In the genomic region with DNA sequence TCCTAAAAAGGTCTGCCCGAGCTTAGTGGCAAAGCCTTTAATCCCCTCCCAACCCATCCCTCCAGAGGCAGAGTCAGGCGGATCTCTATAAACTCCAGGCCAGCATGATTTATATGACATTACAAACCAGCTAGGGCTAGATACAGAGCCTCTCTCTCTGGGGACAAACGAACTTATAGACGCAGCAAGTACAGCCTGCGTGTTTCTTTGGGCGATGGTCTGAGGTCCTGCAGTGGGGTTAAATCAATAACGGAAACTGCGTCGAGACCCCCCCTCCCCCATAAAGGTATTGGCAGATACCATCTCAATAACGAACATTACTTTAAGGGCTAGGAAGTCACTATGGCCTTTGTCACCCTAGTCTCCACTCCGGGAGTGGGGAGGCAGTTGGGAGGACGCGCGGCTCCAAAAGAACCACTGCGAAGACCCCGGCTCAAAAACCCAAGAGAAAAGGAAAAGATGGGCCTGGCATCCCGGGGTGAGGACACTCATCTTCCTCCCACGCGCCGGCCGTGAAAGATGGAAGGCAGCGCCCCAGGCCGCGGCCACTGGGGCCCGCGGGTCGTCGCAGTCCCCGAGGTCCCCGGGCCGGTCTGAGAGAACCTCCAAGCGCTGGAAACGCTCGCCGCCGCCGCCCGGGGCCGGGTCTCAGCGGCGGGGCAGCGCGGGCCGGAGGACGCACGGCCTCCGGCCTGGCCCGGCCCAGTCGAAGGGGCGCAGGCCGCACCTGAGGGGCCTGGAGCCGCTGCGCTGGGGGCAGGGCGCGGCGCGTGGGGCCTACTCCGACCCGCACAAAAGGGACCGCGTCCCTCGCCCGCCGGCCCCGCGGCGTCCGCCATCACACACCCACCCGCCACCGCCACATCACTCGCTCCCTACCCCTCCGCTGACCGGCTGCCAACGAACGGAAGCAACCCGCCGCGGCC, we compare ENCODE assay signal across 8 mouse cellular contexts. TPM values are rescaled to one million over a fixed set of nuclear protein-coding genes. Genes with fewer than 3 reads are reported as not detected.
DNase-seq lines count a peak whose midpoint lies in the region; ATAC-seq lines count a peak whose summit lies in the region.

No protein-coding gene starts in this region.

- peak overlapping the region; percentile 100 for H3K4me3 ChIP-seq in hindbrain, embryonic 12.5 days
- peak overlapping the region; percentile 98 for H3K4me3 ChIP-seq in liver, embryonic 12.5 days

- peak overlapping the region; percentile 92 for H3K27ac ChIP-seq in hindbrain, embryonic 12.5 days
- peak overlapping the region; percentile 98 for H3K27ac ChIP-seq in liver, embryonic 12.5 days

- peak; percentile 84 for ATAC-seq in hindbrain, embryonic 12.5 days (ENCODE audit: low FRiP score)
- peak; percentile 74 for ATAC-seq in liver, embryonic 12.5 days

- peak; percentile 28 for DNase-seq in layer of hippocampus, adult 11-12 months (ENCODE audit: low spot score)
- no peak for DNase-seq in layer of hippocampus, adult 9-11 months
- peak; percentile 44 for DNase-seq in MEL-GATA-1-ER (ENCODE audit: extremely low read depth, low read depth)
- DNase-seq in embryo, embryonic 9.5 days (ENCODE audit: extremely low spot score): peak; percentile 28
- peak; percentile 8 for DNase-seq in retina, adult 2 months (ENCODE audit: low read depth, low spot score)
- no peak for DNase-seq in cerebellum, adult 11 months

- H3K27me3 ChIP-seq in hindbrain, embryonic 12.5 days: no peaks in the 10 kb centered on the region
- H3K27me3 ChIP-seq in liver, embryonic 12.5 days (replicated peaks): no peaks in the 10 kb centered on the region

- no peaks in the 10 kb centered on the region for H3K9me3 ChIP-seq in hindbrain, embryonic 12.5 days (replicated peaks)
- no peaks in the 10 kb centered on the region for H3K9me3 ChIP-seq in liver, embryonic 12.5 days (replicated peaks)

- peak overlapping the region; percentile 99 for H3K9ac ChIP-seq in hindbrain, embryonic 12.5 days
- H3K9ac ChIP-seq in liver, embryonic 12.5 days: peak overlapping the region; percentile 99

- peaks cover 36% of the 10 kb centered on the region for H3K36me3 ChIP-seq in hindbrain, embryonic 12.5 days
- H3K36me3 ChIP-seq in liver, embryonic 12.5 days: peaks cover 43% of the 10 kb centered on the region

- 2% methylated on average over 63 of the region's 78 CpGs for whole genome bisulfite sequencing in hindbrain, embryonic 12.5 days
- 1% methylated on average over 78 of the region's 78 CpGs for WGBS in liver, embryonic 12.5 days (ENCODE audit: insufficient replicate concordance)

- peak overlapping the region; percentile 75 for H3K4me2 ChIP-seq in hindbrain, embryonic 12.5 days (replicated peaks)
- peak overlapping the region; percentile 82 for H3K4me2 ChIP-seq in liver, embryonic 12.5 days

- H3K4me1 ChIP-seq in hindbrain, embryonic 12.5 days: peaks cover 20% of the 10 kb centered on the region
- peaks cover 31% of the 10 kb centered on the region for H3K4me1 ChIP-seq in liver, embryonic 12.5 days

RNA-seq across cellular contexts. Expression of a gene that starts 0.6 kb away (rescaled TPM):
- polyA plus RNA-seq in hindbrain, embryonic 12.5 days (2016; fragmentation: Nextera tagmentation; extraction: Ambion mirVana): 141 and 147 TPM in 2 replicates
- polyA plus RNA-seq in liver, embryonic 12.5 days (2016; fragmentation: Nextera tagmentation; extraction: Ambion mirVana): 76.2 and 78.7 TPM in 2 replicates

Comparison
In these comparisons a context has a peak if more than half of its experiments do, and no peak if none do; other contexts are left out.
1. DNase-seq: peak in layer of hippocampus, adult 11-12 months (single experiment), MEL-GATA-1-ER (single experiment), embryo, embryonic 9.5 days (single experiment) and retina, adult 2 months (single experiment); none in layer of hippocampus, adult 9-11 months (single experiment) and cerebellum, adult 11 months (single experiment).